Mouse (Mus musculus): ENCODE results near the gene Alyref.
"Not testable (repeated sequence)": the region's sequence is repeated elsewhere in the genome, so short reads cannot be mapped to it uniquely, and the experiment has no call there.

Gene Alyref

GRCm38 (mm10) chr11:120598990-120599549 lies 905 bp upstream of the Alyref start:
- peak; percentile 32 for DNase-seq

- DNase-seq: peak; percentile 29
These were observed 627 bp downstream of the Alyref start for GRCm38 (mm10) chr11:120597240-120598235.

- DNase-seq: no peak
These were observed 9.6 kb downstream of the Alyref start for GRCm38 (mm10) chr11:120588531-120588930.

- DNase-seq: no peak
These were observed 14.2 kb downstream of the Alyref start for GRCm38 (mm10) chr11:120583937-120584336.

GRCm38 (mm10) chr11:120582982-120583293 lies 15.2 kb downstream of the Alyref start:
- DNase-seq: not testable (repeated sequence)

GRCm38 (mm10) chr11:120582268-120582981 lies 15.7 kb downstream of the Alyref start:
- no peak for DNase-seq

GRCm38 (mm10) chr11:120581490-120582267 lies 16.5 kb downstream of the Alyref start, which contains the start of gene Arhgdia:
Gene Arhgdia, minus strand, starts transcription at chr11:120581624.
- DNase-seq: peak; percentile 88

- peak; percentile 61 for DNase-seq
These were observed 17.3 kb downstream of the Alyref start for GRCm38 (mm10) chr11:120580871-120581331.

GRCm38 (mm10) chr11:120580190-120580589 lies 18.0 kb downstream of the Alyref start:
- peak; percentile 60 for DNase-seq

- DNase-seq: peak; percentile 77
These were observed 18.7 kb downstream of the Alyref start for GRCm38 (mm10) chr11:120579316-120580107.

- peak; percentile 69 for DNase-seq
These were observed 19.4 kb downstream of the Alyref start for GRCm38 (mm10) chr11:120578694-120579243.

GRCm38 (mm10) chr11:120578024-120578693 lies 20.0 kb downstream of the Alyref start:
- DNase-seq: peak; percentile 56

GRCm38 (mm10) chr11:120577211-120578023 lies 20.7 kb downstream of the Alyref start:
- peak; percentile 47 for DNase-seq

GRCm38 (mm10) chr11:120576365-120576981 lies 21.7 kb downstream of the Alyref start:
- DNase-seq: no peak

- DNase-seq: no peak
These were observed 22.2 kb downstream of the Alyref start for GRCm38 (mm10) chr11:120575940-120576339.

- DNase-seq: no peak
These were observed 23.1 kb downstream of the Alyref start for GRCm38 (mm10) chr11:120575046-120575445.

- no peak for DNase-seq
These were observed 23.9 kb downstream of the Alyref start for GRCm38 (mm10) chr11:120574278-120574600.

- no peak for DNase-seq
These were observed 24.4 kb downstream of the Alyref start for GRCm38 (mm10) chr11:120573585-120574277.
